Mouse (Mus musculus): ENCODE data around the gene Pth2r. TPM values are rescaled to one million over a fixed set of nuclear protein-coding genes. Genes with fewer than 3 reads are reported as not detected.

The Pth2r gene
- polyA plus RNA-seq, 1 experiment from 2014 or later: not detected

DNA sequence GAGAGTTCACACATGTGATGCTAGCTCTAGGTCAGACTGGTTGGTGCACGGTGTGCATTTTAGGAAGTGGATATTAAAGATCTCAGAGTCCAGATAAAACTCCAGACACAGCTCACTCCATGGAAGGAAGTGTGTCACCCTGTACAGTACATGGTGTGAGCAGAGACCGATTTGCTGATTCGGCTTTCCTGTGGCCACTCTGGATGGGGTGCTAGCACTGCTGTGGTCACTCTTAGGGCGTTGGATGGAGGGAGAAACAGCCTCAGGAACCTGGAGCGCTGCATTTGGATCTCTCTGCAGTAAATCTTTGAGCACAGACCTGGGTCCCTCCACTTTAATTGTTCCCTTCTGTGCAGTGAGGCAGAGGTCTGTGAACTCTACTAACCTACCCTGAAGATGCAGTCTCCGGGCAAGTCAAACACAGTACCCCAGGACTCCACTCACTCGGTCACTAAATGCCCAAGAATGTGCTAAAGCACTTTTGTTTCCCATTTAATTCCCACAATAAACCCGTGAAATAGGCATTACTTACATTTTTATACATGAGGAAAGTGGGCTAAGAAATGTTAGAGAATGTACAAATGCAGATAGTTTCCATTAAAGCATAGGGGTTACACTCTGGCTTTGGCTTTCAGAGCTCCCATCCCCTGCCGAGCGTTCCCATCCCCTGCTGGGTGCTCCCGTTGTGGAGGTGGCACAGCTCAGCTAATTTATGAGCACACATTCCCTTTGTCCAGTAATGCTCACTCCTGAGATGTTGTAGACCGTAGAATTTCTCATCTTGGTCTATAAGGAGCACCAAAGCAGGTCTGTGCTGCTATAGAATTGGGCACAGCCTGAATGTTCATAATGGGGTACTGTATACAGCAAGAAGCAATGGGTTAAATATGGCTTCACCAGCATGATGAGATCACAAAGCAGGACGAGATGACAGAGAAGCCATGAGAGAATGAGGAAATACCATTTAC, 32.5 kb downstream of the Pth2r start:
- H3K4me3 ChIP-seq (replicated peaks; ENCODE audit: low read length): no peak overlapping the region
- no peak overlapping the region for H3K4me2 ChIP-seq (ENCODE audit: low read depth, low read length)
- H3K9me3 ChIP-seq (replicated peaks; ENCODE audit: control insufficient read depth, low read length): no peaks in the 10 kb centered on the region
- no peak overlapping the region for H3K9ac ChIP-seq (ENCODE audit: low read length)
- WGBS: 69% methylated on average over 13 of the region's 13 CpGs
- peaks cover 21% of the 10 kb centered on the region for H3K27me3 ChIP-seq (ENCODE audit: control insufficient read depth, insufficient read depth, low read length)
- no peak overlapping the region for H3K27ac ChIP-seq (ENCODE audit: low read length)
- peaks cover 3% of the 10 kb centered on the region; the same call in 1 of the 2 replicates for H3K4me1 ChIP-seq (ENCODE audit: control insufficient read depth, insufficient read depth, low read length)
- H3K36me3 ChIP-seq (ENCODE audit: control insufficient read depth, insufficient read depth, low read length): no peaks in the 10 kb centered on the region
- ATAC-seq (ENCODE audit: insufficient read depth, low FRiP score): no peak

DNA sequence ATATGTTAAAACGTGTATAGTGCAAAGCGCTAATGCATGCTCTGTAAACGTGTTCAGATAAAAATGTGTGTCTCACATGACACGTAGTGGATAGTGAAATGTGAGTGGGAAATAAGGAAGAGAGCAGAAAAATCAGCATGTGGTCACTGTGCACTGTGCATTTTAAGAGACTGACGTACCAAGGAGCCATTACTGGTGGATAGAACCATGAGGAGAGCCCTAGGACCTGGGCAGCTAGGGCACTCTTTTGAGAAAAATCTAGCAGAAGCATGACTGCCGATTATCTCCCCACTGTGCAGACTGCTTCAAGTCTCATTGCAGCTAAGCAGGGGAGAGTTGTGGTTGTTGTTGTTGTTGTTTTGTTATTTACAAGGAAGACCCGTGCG, 33.2 kb downstream of the Pth2r start:
- WGBS: 79% methylated on average over 8 of the region's 8 CpGs
- ATAC-seq (ENCODE audit: insufficient read depth, low FRiP score): no peak
- Histone ChIP-seq H3K4me2 (ENCODE audit: low read depth, low read length) (no peak overlapping the region), H3K27ac (ENCODE audit: low read length) (no peak overlapping the region), H3K36me3 (ENCODE audit: control insufficient read depth, insufficient read depth, low read length) (no peaks in the 10 kb centered on the region), H3K27me3 (ENCODE audit: control insufficient read depth, insufficient read depth, low read length) (peaks cover 19% of the 10 kb centered on the region), H3K9me3 (replicated peaks; ENCODE audit: control insufficient read depth, low read length) (no peaks in the 10 kb centered on the region), H3K4me1 (ENCODE audit: control insufficient read depth, insufficient read depth, low read length) (peaks cover 3% of the 10 kb centered on the region; the same call in 1 of the 2 replicates), H3K9ac (ENCODE audit: low read length) (no peak overlapping the region), H3K4me3 (replicated peaks; ENCODE audit: low read length) (no peak overlapping the region)

DNA sequence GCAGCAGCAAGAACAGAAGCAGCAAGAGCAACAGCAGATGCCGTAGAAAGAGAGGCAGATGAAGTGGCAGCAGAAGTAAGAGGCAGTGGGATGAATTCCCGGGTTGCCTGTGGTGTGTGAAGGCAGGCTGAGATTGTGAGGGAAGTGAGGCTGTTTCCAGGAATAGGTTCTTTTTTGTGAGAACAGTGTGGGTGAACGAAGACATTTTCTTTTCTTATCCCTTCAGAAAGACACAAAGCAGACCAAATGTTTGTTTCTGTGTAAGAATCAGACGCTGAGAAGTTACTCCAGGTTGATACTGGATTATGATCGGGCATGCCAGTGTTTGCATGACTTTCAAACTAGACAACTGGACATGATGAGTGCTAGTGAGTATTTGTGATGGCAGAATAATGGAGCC, 52.2 kb downstream of the Pth2r start:
- WGBS: 84% methylated on average over 5 of the region's 5 CpGs
- Histone ChIP-seq H3K36me3 (ENCODE audit: control insufficient read depth, insufficient read depth, low read length) (no peaks in the 10 kb centered on the region), H3K27ac (ENCODE audit: low read length) (no peak overlapping the region), H3K4me3 (replicated peaks; ENCODE audit: low read length) (no peak overlapping the region), H3K9me3 (replicated peaks; ENCODE audit: control insufficient read depth, low read length) (no peaks in the 10 kb centered on the region), H3K4me2 (ENCODE audit: low read depth, low read length) (no peak overlapping the region), H3K4me1 (ENCODE audit: control insufficient read depth, insufficient read depth, low read length) (no peaks in the 10 kb centered on the region), H3K9ac (ENCODE audit: low read length) (no peak overlapping the region), H3K27me3 (ENCODE audit: control insufficient read depth, insufficient read depth, low read length) (no peaks in the 10 kb centered on the region)
- ATAC-seq (ENCODE audit: insufficient read depth, low FRiP score): no peak

DNA sequence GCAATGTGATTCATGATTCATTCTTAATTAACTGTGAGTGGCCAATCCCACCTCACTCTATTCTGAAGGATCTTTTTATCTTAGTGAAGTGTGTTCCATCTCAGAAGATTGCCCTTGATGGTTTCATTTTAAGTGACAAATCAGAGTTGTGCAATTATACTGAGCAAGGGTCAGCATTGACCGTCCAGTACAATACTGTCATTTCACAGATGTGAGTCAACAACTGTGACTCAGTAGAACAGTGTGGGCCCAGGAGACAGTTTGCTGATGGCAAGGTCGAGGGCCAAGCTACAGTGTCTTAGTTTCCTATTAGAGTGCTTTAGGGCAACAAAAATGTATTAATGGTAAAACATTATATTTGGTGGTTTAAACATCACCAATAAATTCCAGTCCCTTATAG, 55.9 kb downstream of the Pth2r start:
- H3K27me3 ChIP-seq (ENCODE audit: control insufficient read depth, insufficient read depth, low read length): no peaks in the 10 kb centered on the region
- ATAC-seq (ENCODE audit: insufficient read depth, low FRiP score): no peak
- WGBS: 78% methylated on average over 2 of the region's 2 CpGs
- no peak overlapping the region for H3K4me3 ChIP-seq (replicated peaks; ENCODE audit: low read length)
- H3K9me3 ChIP-seq (replicated peaks; ENCODE audit: control insufficient read depth, low read length): no peaks in the 10 kb centered on the region
- no peak overlapping the region for H3K4me2 ChIP-seq (ENCODE audit: low read depth, low read length)
- H3K9ac ChIP-seq (ENCODE audit: low read length): no peak overlapping the region
- no peaks in the 10 kb centered on the region for H3K36me3 ChIP-seq (ENCODE audit: control insufficient read depth, insufficient read depth, low read length)
- no peaks in the 10 kb centered on the region for H3K4me1 ChIP-seq (ENCODE audit: control insufficient read depth, insufficient read depth, low read length)
- H3K27ac ChIP-seq (ENCODE audit: low read length): no peak overlapping the region

DNA sequence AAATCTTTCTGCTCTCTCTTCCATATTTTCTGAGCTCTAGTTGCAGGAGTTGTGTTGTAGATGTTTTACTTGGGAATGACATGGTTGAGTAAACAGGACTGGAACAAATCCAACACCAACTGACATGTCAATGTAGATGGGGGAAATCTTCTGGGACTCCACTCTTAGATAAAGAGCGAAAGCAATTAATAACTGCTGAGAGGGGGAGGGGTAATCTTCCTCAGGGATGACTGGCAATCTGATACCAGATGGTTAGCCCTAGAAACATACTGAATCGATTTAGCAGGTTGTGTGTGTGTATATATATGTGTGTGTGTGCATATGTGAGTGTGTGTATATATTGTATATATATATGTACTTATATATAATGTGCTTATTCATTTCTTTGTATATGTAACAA, 58.4 kb downstream of the Pth2r start:
- Histone ChIP-seq H3K27ac (ENCODE audit: low read length) (no peak overlapping the region), H3K27me3 (ENCODE audit: control insufficient read depth, insufficient read depth, low read length) (no peaks in the 10 kb centered on the region), H3K9me3 (replicated peaks; ENCODE audit: control insufficient read depth, low read length) (no peaks in the 10 kb centered on the region), H3K4me3 (replicated peaks; ENCODE audit: low read length) (no peak overlapping the region), H3K4me2 (ENCODE audit: low read depth, low read length) (no peak overlapping the region), H3K4me1 (ENCODE audit: control insufficient read depth, insufficient read depth, low read length) (no peaks in the 10 kb centered on the region), H3K36me3 (ENCODE audit: control insufficient read depth, insufficient read depth, low read length) (no peaks in the 10 kb centered on the region), H3K9ac (ENCODE audit: low read length) (no peak overlapping the region)
- WGBS: 53% methylated on average over 2 of the region's 2 CpGs
- ATAC-seq (ENCODE audit: insufficient read depth, low FRiP score): no peak

DNA sequence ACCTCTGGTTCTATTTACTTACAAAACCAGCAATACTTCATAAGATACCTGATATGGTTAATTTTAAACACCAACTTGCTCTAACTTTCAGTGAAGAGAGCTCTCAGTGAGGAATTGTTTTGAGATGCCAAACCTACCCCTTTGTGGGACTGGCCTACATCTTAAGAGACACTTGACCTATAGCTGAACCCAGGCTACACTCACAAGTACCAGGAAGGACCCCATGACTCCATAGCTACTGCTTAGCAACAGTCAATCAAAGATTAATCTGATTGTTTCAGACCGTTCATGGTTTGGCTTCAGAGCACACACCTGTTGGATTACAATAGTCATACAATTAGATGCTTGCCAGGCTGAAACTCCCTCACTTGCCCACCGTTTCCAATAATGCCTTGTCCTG, 71.1 kb downstream of the Pth2r start:
- H3K9ac ChIP-seq (ENCODE audit: low read length): no peak overlapping the region
- H3K9me3 ChIP-seq (replicated peaks; ENCODE audit: control insufficient read depth, low read length): no peaks in the 10 kb centered on the region
- no peaks in the 10 kb centered on the region for H3K36me3 ChIP-seq (ENCODE audit: control insufficient read depth, insufficient read depth, low read length)
- no peak overlapping the region for H3K4me2 ChIP-seq (ENCODE audit: low read depth, low read length)
- H3K4me3 ChIP-seq (replicated peaks; ENCODE audit: low read length): no peak overlapping the region
- 54% methylated on average over 2 of the region's 2 CpGs for WGBS
- no peak for ATAC-seq (ENCODE audit: insufficient read depth, low FRiP score)
- H3K4me1 ChIP-seq (ENCODE audit: control insufficient read depth, insufficient read depth, low read length): no peaks in the 10 kb centered on the region
- no peak overlapping the region for H3K27ac ChIP-seq (ENCODE audit: low read length)
- no peaks in the 10 kb centered on the region for H3K27me3 ChIP-seq (ENCODE audit: control insufficient read depth, insufficient read depth, low read length)

DNA sequence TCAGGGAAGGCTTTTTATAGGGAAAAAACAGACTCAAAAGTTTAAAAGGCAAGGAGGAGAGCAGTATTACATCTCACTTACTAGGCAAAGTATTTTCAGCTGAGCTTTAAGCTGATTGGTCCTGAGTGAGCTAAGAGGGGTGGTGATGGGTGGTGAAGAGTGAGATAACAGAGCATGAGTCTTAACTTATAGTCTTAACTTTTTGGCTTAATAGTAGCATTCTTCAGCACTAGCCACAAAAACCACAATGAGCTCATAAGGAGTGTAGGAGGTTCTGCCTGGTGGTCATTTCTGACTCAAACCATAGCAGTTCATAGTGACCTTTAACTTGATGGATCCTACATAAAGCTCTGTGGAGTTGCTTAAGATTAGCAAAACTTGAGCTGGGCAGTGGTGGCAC, 72.3 kb downstream of the Pth2r start:
- Histone ChIP-seq H3K9ac (ENCODE audit: low read length) (no peak overlapping the region), H3K4me1 (ENCODE audit: control insufficient read depth, insufficient read depth, low read length) (no peaks in the 10 kb centered on the region), H3K9me3 (replicated peaks; ENCODE audit: control insufficient read depth, low read length) (no peaks in the 10 kb centered on the region), H3K27ac (ENCODE audit: low read length) (no peak overlapping the region), H3K27me3 (ENCODE audit: control insufficient read depth, insufficient read depth, low read length) (no peaks in the 10 kb centered on the region), H3K36me3 (ENCODE audit: control insufficient read depth, insufficient read depth, low read length) (no peaks in the 10 kb centered on the region), H3K4me2 (ENCODE audit: low read depth, low read length) (no peak overlapping the region), H3K4me3 (replicated peaks; ENCODE audit: low read length) (no peak overlapping the region)
- ATAC-seq (ENCODE audit: insufficient read depth, low FRiP score): no peak

DNA sequence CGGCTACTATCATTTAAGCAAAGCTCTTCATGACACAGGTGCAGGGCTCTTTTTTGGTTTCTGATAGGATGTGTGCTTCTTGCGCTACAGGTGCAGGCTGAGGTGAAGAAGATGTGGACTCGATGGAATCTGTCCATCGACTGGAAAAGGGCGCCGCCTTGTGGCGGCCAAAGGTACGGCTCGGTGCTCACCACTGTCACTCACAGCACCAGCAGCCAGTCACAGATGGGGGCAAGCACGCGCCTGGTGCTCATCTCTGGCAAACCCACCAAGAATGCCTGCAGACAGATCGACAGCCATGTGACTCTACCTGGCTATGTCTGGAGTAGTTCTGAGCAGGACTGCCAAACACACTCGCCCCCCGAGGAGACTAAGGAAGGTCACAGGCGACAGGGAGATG, 106.5 kb downstream of the Pth2r start:
- Histone ChIP-seq H3K27me3 (ENCODE audit: control insufficient read depth, insufficient read depth, low read length) (no peaks in the 10 kb centered on the region), H3K4me2 (ENCODE audit: low read depth, low read length) (no peak overlapping the region), H3K36me3 (ENCODE audit: control insufficient read depth, insufficient read depth, low read length) (no peaks in the 10 kb centered on the region), H3K4me1 (ENCODE audit: control insufficient read depth, insufficient read depth, low read length) (no peaks in the 10 kb centered on the region), H3K4me3 (replicated peaks; ENCODE audit: low read length) (no peak overlapping the region), H3K27ac (ENCODE audit: low read length) (no peak overlapping the region), H3K9ac (ENCODE audit: low read length) (no peak overlapping the region), H3K9me3 (replicated peaks; ENCODE audit: control insufficient read depth, low read length) (no peaks in the 10 kb centered on the region)
- WGBS: 39% methylated on average over 15 of the region's 15 CpGs
- ATAC-seq (ENCODE audit: insufficient read depth, low FRiP score): no peak

DNA sequence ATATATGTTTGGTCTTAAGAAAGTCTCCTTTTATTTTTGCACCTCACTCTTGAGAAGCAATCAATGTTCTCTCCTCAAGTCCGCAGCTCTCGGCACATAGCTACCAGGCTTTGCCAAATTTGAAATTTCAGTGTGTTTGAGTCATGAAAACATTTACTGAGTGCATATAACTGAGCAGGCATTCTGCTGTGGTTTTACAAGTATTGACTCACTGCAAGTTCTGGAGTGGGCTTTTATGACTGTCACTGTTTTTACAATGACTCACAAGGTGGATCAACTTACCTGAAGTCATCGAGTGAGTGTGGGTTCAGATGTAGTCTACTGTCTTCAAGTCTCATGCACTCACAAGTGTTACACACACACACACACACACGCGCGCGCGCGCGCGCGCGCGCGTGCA, 107.8 kb downstream of the Pth2r start:
- no peak overlapping the region for H3K4me2 ChIP-seq (ENCODE audit: low read depth, low read length)
- no peak for ATAC-seq (ENCODE audit: insufficient read depth, low FRiP score)
- H3K9me3 ChIP-seq (replicated peaks; ENCODE audit: control insufficient read depth, low read length): no peaks in the 10 kb centered on the region
- 94% methylated on average over 15 of the region's 15 CpGs for WGBS
- H3K4me3 ChIP-seq (replicated peaks; ENCODE audit: low read length): no peak overlapping the region
- no peak overlapping the region for H3K27ac ChIP-seq (ENCODE audit: low read length)
- no peaks in the 10 kb centered on the region for H3K4me1 ChIP-seq (ENCODE audit: control insufficient read depth, insufficient read depth, low read length)
- H3K9ac ChIP-seq (ENCODE audit: low read length): no peak overlapping the region
- H3K27me3 ChIP-seq (ENCODE audit: control insufficient read depth, insufficient read depth, low read length): no peaks in the 10 kb centered on the region
- no peaks in the 10 kb centered on the region for H3K36me3 ChIP-seq (ENCODE audit: control insufficient read depth, insufficient read depth, low read length)

All from stomach, embryonic 16.5 days (tissue).